Mouse (Mus musculus) thymus, adult 2 months (tissue): ENCODE data around the gene Glyat.

ENCODE experiments used
- CTCF ChIP-seq: fragments of 200-500 bp; IDR thresholded peaks from 2 replicates; pipeline ENCODE4 v1.5.1; 2012; ENCODE audit warnings: mild to moderate bottlenecking, control low read depth, low read length, moderate library complexity, borderline replicate concordance; ENCODE audit not compliant: control insufficient read depth, poor library complexity, insufficient read depth; ENCODE audit errors: extremely low read depth
- POLR2A ChIP-seq: fragments of 200-500 bp; IDR thresholded peaks from 2 replicates; pipeline ENCODE4 v1.6.1; 2012; ENCODE audit warnings: mild to moderate bottlenecking, low read length, control low read depth, moderate library complexity; ENCODE audit not compliant: control insufficient read depth, poor library complexity, insufficient read depth; ENCODE audit errors: extremely low read depth

GRCm38 (mm10) chr19:12633176-12633575, at the start of gene Glyat:
- TF ChIP-seq POLR2A (no peak), CTCF (no peak)
